Mouse (Mus musculus): Measurements from ENCODE around the gene Bag6.
"Not testable (repeated sequence)": the region's sequence is repeated elsewhere in the genome, so short reads cannot be mapped to it uniquely, and the experiment has no call there.

Bag6 gene

DNA sequence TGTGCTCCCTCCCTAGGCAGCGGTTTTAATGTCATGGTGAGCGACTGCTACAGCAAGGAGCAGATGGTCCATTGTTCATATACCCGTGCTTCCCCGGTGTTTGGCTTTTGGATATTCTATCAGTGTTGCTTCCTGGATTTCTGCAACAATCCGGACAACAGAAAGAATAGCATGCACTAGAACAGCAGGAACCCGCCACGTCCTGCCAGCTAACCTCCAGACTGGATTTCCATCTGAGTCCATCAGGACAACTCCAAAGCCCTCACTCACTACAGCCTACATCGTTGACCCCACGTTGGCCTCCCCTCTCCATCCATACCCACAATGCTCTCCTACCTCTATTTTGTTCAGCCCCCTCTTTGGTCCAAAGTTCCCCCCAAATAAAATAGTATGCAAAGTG is 23.2 kb upstream of the Bag6 start:
- DNase-seq (ENCODE audit: low read depth, low spot score), result no peak

DNA sequence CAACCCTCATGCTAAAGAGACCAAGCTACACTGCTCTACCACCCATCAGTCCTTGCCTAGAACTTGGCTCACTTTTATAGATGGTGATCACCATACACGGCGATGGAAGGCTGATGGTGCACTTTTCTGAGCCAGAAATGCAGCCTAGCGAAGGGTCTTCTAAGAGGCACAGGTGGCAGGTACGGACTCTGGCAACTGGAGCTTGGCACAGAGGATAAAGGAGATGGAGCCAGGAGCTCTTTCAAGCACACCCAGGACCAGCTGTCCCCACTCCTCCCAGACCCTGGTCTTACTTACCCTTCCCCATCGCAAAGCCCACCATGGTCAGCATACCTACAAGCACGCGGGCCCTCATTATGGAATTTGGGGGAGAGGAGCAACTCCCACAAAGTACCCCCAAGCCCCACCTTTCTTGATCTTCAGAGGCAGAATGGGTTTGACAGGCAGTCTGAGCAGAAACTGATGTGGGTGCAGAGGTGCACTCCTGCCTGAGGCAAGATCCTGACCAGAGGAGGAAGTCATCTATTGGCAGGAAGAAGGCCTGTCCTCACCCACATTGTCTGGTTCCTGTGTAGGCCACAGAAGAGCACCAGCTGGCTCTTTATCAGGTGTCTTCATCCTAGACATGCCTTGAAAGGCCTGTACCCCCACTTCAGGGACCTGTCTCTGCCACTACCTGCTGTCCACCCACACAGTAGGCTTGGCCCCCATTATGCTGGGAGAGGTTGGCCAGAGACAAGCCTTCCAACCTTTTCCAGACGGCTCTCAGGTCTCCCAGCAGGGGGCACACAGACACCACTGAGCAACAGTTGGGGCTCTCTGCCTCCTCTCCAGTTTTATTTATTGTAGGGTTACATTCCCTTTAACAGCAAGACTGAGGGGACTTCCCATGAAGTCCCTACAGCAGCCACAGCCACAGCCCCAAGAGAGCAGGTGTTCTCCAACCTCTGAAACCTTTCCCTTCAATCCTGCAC is 19.6 kb upstream of the Bag6 start, which contains the start of gene Ly6g5b:
Gene Ly6g5b, minus strand, starts transcription at position 383 of the 974 bp plus-strand sequence.
- DNase-seq (ENCODE audit: low read depth, low spot score), result no peak

DNA sequence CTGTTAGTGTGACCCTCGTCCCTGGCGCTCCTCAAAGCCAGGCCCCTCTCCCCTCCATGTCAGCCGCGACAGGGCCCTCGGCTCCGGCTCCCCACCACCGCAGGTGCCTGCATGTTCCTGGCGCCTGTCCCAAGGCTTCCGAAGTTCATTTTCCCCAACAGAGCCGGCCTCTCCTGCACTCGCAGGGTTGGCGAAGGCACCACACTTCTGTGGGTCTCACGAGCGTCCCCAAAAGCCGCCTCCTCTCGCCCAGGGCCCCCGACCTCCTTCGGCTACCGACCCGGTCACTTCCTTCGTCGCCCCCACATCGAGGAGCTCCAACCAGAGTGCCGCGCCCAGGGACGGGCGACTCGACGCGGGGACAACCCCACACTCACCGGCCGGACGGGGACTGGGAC is 14.2 kb upstream of the Bag6 start:
- no peak for DNase-seq (ENCODE audit: low read depth, low spot score)

DNA sequence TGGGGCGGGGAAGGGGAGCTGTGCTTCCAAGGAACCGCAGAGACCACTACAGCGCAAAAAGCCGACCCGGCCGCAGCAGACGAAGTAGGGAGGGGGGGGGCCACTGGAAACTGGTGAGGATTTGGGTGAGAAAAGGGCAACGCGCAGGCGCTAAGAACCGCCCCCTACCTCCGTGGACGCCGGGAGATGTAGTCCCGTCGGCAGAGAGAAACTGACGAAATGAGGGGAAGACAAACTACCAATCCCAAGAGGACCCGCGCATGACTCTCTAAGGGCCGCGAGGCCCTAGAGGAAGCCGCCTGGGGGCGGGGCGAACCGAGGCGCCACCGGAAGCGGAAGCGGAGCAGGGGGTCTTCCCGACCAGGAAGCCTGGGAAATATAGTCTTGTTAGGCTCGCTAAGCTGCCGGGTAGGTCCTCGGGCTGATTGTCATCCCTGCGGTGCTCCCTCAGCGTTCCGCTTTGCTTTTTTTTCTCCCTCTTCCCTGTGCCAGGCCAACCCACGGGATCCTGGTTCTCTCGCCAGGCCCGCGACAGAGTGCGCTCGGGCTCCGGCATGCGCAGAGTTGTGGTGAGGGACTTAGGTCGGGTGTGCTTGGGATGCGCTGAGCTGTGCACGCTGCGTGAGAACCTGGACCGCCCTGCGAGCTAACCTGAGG is 13.7 kb upstream of the Bag6 start, which contains the start of gene Gpank1:
Gene Gpank1, plus strand, starts transcription at position 313 of the 657 bp plus-strand sequence.
- DNase-seq (ENCODE audit: low read depth, low spot score), result peak; percentile 98

DNA sequence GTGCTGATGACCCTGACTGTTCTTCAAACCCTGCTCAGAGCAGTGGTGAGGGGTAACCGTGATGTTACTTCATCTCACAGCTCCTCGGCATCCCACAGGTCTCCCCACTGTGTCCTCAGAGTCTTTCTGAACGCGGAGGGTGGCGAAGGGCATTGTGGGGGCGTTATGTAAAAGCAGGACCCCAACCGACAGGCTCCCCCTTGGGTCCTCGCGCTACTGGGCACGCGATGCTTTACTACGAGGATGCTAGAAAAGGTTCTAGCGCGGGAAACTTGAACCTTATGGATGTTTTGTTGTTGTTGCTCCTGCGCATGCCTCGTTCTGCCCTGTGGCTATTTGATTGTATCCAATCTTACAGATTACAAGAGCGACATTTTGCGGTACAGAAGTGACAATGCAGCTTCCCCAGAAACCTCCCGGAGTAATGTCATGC is 13.1 kb upstream of the Bag6 start, which contains the start of gene Csnk2b:
Gene Csnk2b, minus strand, starts transcription at position 183 of the 433 bp plus-strand sequence.
- peak; percentile 68 for DNase-seq (ENCODE audit: low read depth, low spot score)

DNA sequence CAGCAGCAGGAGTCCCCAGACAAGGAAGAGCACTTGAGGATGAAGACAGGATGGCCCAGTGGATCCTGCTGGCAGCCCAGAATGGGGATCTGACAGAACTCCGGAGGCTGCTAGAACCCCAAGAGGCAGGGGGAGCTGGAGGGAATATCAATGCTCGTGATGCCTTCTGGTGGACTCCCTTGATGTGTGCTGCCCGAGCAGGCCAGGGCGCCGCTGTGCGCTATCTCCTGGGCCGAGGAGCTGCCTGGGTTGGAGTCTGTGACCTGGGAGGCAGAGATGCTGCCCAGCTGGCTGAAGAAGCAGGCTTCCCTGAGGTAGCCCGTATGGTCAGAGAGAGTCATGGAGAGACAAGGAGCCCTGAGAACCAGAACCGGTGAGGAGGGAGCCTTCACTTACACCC is 11.7 kb upstream of the Bag6 start:
- DNase-seq (ENCODE audit: low read depth, low spot score), result not testable (repeated sequence)

DNA sequence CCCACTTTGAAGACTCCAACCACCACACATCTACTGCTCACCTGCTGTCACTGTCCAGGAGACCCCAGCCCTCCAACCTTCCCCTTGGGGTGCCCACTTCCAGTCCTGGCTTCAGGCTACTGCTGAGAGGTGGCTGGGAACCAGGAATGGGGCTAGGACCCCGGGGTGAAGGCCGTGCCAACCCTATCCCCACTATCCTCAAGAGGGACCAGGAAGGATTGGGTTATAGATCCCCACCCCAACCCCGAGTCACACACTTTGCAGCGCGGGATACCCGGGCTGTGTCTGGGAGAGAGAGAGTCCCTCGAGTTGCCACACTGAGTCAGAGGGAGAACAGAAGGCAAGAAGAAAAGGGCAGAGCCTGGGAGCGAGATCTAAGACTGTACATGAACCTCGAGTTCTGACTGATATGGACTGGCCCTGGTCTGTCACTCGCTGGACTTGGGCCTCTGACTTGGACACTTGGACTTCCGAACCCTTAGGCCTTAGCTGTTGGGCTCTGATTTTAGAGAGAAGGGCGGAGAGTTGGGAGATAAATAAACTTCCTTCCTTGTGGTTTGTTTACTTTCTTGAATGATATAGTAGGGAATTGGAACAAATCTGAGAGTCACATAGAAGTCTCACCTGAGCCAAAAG is 10.6 kb upstream of the Bag6 start:
- not testable (repeated sequence) for DNase-seq (ENCODE audit: low read depth, low spot score)

DNA sequence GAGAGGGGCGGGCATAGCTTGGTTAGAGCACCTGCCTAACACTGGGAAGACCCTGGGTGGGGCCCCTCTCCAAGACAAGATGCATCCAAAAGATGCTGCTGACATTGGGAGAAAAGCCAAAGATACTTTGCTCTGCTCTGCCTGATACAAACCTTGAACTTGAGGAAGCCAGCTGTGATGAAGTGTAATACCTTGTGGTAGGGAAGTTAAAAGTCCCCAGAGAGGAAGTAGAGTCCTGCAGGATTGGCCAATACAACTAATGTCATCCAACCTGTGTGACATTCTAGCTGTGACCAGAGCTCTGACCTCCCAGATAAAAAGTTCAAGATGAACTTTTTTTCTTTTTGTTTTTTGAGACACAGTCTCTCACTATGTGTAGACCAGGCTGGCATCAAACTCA is 9.9 kb upstream of the Bag6 start:
- DNase-seq (ENCODE audit: low read depth, low spot score), result no peak

DNA sequence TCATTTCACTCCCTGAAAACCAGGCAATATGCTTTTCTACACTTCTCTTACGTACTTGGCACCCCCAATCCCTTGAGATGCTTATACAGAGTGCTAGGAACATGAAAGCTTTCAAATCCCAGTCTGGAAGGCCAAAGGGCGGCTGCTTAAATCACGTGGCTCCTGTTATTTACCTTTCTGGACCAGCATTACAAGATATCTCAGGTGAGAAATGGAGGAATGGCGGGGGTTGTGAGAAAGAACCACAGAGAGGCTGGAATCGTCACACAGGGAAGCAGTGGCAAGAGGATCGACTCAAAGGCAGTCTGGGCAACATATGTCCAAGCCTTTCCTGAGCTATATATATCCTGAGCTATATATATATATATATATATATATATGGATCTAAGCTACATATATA is 9.4 kb upstream of the Bag6 start:
- no peak for DNase-seq (ENCODE audit: low read depth, low spot score)

DNA sequence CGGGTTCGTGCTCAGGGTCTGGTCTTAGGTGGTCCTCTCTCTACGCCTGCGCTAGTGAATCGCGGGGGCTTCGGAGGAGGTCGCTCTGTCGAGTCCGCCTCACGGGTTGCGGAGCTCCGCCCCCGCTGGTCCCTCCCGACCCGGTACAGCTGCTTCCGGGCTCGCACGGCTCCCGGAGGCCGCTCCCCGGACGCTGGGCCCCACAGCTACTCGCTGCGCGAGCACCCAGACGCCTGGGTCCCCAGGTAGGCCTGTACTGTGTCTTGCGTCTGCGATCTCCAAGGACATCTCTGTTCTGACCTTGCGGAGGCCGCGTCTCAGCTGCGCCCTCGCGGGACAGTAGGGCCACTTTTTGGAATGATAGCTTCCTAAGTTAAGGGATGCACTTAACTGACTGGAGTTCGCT is 8.8 kb upstream of the Bag6 start, which contains the start of gene D17H6S53E:
Gene D17H6S53E, plus strand, starts transcription at position 168 of the 406 bp plus-strand sequence.
- DNase-seq (ENCODE audit: low read depth, low spot score), result peak; percentile 49

DNA sequence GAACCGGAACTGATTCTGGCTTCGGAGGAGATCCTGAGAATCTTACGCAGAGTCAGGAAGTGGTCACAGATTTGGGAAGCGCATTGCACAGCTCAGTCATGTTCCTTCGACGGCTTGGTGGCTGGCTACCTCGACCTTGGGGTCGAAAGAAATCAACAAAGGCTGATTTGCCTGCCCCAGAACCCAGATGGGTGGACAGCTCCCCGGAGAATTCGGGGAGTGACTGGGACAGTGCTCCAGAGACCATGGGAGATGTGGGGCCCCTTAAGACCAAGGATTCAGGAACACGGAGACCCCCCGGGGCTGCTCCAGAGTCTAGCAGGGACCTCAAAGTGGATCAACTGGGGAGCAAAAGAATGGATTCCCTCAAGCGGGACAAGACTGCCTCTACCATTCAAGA is 8.0 kb upstream of the Bag6 start:
- DNase-seq (ENCODE audit: low read depth, low spot score), result no peak

DNA sequence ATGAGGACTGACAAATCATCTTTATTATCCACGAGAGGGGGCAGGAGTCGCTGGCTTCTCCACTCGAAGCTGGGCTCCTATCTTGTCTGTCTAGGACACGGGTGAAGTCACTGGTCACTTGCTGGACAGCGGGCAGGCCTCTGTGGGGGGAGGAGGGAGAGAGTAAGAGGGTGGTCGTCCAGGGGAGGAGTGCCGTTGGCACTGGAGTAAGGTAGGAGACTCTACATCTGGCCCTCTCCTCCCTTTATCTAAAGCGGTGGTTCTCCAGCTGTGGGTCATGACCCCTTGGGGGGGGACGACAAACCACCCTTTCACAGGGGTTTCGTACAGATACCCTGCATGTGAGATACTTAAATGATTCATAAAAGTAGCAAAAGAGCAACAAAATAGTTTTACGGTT is 6.0 kb upstream of the Bag6 start:
- no peak for DNase-seq (ENCODE audit: low read depth, low spot score)

DNA sequence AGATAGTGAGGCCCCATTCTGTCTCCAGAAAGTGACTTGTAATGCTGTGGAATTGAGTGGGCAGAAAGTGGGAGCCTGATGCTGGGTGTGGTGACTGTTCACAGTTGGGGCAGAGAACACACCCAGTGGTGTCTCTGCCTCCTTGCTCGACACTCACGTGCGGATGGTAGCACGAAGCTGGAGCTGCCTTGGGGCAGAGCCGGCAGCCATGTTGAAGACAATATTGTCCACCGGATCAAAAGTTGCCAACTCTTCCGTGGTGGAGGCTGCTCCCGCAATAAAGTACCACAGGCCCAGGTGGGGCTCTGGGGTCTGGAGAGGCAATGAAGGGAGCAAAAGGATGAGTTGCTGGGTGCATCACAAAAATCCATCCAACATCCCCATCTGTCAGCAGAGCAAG is 3.9 kb upstream of the Bag6 start:
- DNase-seq (ENCODE audit: low read depth, low spot score), result no peak

DNA sequence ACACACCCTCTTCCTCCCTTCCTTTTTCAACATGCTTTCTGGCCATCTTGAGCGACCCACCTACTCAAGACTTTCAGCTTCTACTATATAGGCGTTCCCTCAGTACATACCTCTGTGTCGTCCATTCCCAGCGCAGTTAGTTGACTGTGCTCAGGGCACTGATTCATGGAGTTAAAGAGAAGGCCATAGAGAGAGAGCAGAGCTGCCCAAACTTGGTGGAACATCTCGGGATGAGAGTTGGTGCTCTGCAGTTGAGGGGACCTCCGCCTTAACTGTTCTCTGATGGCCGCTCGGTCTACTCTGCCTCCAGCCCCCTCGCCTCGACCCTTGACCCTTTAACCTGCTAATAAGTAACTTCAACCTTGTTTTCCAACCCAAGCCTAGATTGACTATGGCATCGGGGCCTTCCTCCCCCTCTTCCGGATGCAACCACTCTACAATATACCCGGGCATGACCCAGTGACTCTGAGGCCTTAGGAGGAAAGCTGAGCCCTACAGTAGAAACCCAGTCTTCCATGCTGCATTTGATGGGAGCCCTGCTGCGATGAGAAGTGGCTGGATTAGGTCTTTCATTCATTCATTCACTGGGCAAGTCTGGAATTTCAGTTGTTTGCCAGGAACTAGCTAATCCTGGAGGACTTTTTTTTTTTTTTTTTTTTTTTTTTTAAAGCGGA is 3.3 kb upstream of the Bag6 start, which contains the start of gene Apom:
Gene Apom, minus strand, starts transcription at position 551 of the 674 bp plus-strand sequence.
- no peak for DNase-seq (ENCODE audit: low read depth, low spot score)

DNA sequence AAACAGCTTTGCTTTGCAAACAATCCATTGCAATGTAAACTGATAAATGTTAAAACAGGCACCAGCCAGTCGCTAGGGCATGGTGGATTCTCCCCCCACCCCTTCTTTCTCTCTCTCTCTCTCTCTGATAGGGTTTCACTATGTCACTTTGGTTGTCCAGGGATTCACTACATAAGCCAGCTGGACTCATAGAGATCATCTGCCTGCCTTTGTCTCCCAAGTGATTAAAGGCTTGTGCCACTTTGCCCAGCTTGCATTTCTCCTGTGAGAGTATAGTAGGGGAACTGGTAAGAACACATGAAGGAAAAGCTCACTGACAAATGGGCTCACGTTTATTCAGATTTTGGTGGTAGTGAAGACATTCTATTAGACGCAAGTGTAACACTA is 2.8 kb upstream of the Bag6 start:
- no peak for DNase-seq (ENCODE audit: low read depth, low spot score)

DNA sequence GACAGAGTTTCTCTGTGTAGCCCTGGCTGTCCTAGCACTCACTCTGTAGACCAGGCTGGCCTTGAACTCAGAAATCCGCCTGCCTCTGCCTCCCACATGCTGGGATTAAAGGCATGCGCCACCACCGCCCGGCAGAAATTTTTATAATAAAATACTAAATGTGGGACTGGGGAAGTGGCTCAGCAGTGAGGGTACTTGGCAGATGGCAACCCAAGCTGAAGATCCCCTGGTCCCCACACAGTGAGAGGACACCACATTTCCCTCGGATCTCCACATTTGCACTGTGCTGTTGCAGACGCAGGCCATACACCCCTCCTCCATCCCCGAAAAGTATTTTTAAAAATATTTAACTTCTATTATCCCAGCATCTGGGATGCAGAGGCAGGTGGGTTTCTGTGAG is 1.5 kb upstream of the Bag6 start:
- no peak for DNase-seq (ENCODE audit: low read depth, low spot score)

DNA sequence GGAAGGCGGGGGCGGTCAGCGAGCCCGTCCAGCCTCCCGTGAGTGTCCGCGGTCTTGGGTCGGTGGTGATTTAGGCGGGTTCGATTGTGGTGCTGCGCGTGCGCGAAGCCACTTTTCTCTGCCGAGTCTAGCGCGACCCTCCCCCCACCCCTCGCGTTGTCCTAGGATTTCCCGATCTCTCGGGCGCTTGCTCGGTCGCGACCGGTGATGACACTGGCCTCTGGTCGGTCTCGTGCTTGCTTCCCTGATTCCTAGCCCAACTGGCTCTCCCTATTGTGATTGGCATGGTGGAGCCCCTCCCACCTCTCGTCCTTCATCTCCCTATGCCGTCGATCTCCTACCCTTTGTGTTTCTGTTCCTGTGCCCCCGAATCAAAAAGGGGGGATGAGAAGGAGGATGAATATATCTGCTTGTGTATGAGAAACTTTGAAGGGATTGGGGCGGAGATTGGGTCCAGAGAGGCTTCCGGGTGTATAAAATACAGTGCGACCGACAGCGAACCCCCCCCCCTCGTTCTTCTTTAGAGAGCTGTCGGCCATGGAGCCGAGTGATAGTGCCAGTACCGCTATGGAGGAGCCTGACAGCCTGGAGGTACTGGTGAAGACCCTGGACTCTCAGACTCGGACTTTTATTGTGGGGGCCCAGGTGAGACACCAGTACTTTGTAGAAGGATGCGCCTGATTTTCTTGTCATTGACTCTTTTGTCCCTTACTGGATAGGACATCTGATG is 778 bp downstream of the Bag6 start:
- DNase-seq (ENCODE audit: low read depth, low spot score), result no peak

DNA sequence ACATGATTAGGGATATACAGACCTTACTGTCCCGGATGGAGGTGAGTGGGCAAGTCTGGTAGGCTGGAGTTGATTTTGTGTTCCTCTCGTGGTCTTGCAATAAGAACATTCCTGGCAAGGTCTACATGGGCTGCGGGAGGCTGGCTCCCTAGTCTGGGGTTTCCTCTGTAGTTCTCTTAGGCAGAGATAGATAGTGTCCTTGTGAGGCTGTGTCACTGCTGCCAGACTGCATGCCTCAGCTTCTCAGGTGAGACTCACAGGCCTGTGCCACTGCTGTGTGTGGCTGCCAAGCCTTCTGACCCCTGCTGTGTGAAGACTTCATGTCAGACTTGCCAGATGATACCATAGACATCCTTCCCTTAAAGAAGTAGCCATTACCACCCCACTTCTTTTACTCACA is 4.3 kb downstream of the Bag6 start:
- DNase-seq (ENCODE audit: low read depth, low spot score), result no peak

DNA sequence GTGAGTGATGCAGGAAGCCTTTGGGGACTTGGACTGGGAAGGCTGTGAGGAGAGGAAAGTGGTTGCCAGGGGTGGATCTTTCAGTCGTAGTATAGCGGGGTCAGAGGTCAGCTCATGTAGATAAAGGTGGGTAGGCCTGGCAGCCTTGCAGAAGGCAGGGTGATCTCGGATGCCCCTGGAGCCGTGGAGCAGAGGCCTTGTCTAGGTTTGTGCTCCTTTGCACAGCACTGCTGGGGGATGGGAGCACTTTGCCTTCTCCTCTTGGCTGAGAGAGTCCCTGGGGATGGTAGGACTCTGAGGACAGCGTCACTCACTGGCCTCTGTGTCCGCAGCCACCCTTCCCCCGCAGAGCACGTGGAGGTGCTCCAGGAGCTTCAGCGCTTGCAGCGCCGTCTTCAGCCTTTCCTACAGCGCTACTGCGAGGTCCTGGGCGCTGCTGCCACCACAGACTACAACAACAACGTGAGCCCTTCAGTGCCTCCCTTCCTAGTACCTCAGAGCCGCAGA is 5.6 kb downstream of the Bag6 start:
- no peak for DNase-seq (ENCODE audit: low read depth, low spot score)

DNA sequence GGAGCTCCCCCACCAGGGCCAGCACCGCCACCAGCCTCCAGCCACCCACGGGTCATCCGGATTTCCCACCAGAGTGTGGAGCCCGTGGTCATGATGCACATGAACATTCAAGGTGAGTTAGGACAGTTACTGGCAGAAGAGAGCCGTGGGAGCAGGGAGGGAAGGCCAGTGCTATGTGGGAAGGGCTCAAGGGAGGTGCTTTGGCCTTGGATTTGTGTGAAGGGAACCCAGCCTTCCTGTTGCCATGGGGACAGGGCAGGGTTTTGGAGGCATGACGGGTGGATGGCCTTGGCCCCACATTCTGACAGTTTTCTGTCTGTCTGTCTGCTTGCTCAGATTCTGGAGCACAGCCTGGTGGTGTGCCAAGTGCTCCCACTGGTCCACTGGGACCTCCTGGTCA is 7.0 kb downstream of the Bag6 start:
- DNase-seq (ENCODE audit: low read depth, low spot score), result no peak

DNA sequence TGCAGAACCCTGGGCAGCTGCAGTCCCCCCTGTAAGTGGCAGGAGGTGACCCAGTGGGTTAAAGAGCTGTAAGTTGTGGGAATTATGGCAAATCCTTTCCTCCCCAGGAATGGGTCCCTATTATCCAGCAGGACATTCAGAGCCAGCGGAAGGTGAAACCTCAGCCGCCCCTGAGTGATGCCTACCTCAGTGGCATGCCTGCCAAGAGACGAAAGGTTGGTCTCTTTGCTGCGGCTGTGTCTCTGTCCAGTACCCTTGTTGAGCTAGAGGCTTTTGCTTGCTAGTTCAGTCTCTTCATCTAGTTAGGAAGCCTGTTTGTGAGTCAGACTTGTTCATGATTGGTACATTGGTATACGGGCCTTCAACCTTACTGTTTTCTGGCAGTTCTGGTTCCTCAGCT is 11.2 kb downstream of the Bag6 start:
- DNase-seq (ENCODE audit: low read depth, low spot score), result no peak
